Mouse (Mus musculus) hindbrain, embryonic 11.5 days (tissue): ENCODE measurements at regions not wholly inside any gene's neighbourhood (a gene's known extent, or its start where the extent isn't known, plus 50 kb on each side); places are given as distances from the start of the nearest gene placed in this dataset.

Experiments used
- ATAC-seq: fragments of 200-750 bp; cut with Nextera tagmentation; 2 replicates; pipeline ENCODE4 v1.8.0; 2017; ENCODE audit warnings: mild to moderate bottlenecking, moderate TSS enrichment, moderate library complexity; ENCODE audit not compliant: low FRiP score
- DNase-seq: peaks from one replicate; pipeline ENCODE4 v3.0.0-alpha.2; 2015; ENCODE audit warnings: low spot score
- H3K27ac ChIP-seq: fragments of 300-500 bp; sonication (generic); 2 replicates; pipeline ENCODE4 v1.5.1; 2014; ENCODE audit warnings: mild to moderate bottlenecking, low read depth, low read length
- H3K27me3 ChIP-seq: fragments of 300-500 bp; sonication (generic); 2 replicates; pipeline ENCODE4 v1.6.1; 2014; ENCODE audit warnings: mild to moderate bottlenecking, low read length, moderate library complexity, mixed read lengths; ENCODE audit not compliant: control insufficient read depth, insufficient read depth
- H3K36me3 ChIP-seq: fragments of 300-500 bp; sonication (generic); 2 replicates; pipeline ENCODE4 v1.6.1; 2014; ENCODE audit warnings: mild to moderate bottlenecking, low read length, moderate library complexity, mixed read lengths; ENCODE audit not compliant: control insufficient read depth, insufficient read depth
- H3K4me1 ChIP-seq: fragments of 300-500 bp; sonication (generic); replicated peaks from 2 replicates; pipeline ENCODE4 v1.6.1; 2014; ENCODE audit warnings: low read length, mixed read lengths; ENCODE audit not compliant: control insufficient read depth, insufficient read depth
- H3K4me2 ChIP-seq: fragments of 300-500 bp; sonication (generic); replicated peaks from 2 replicates; pipeline ENCODE4 v1.6.1; 2014; ENCODE audit warnings: mild to moderate bottlenecking, low read depth, low read length
- H3K4me3 ChIP-seq: fragments of 300-500 bp; sonication (generic); 2 replicates; pipeline ENCODE4 v1.5.1; 2014; ENCODE audit warnings: low read depth, low read length
- H3K9ac ChIP-seq: fragments of 300-500 bp; sonication (generic); 2 replicates; pipeline ENCODE4 v1.6.1; 2014; ENCODE audit warnings: low read depth, low read length
- H3K9me3 ChIP-seq: fragments of 300-500 bp; sonication (generic); 2 replicates; pipeline ENCODE4 v1.6.1; 2016; ENCODE audit warnings: low read length; ENCODE audit not compliant: control insufficient read depth
- WGBS: fragments of 180-500 bp; shearing (Covaris S2); extraction: QIAGEN DNeasy Blood & Tissue Kit; methylation state at CpG from one replicate; pipeline ENCODE4 v1.1.7; 2014; 5-methylcytosine and 5-hydroxymethylcytosine counted together

DNA sequence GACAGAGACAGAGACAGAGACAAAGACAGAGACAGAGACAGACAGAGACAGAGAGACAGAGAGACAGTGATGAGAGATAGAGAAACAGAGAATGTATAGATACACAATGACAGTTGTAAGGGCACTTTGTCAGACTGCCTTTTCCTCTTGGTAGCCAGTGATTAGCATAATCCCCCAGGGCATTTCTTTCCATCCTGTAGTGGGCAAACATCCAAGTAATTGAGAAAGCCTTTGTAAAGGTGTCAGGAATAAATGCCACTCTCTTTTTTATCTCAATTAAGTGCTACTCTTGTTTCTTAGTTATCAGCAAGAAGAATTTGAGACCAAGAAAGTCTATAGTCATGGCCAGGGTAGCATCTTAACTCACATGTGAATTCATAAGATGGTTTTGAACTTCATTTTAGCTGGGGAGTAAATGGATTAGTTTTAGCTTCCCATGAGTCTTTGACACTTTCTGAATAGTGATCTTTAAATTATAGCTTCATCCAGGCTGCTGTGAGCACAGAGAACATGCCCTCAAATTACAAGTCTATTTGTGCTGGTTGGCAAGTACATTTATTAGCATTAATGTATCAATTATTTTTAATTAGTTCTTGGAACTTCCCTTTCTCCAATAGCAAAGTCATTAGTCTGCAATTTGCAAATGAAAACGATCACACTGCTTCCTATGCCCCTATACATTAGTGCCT lies 1215.9 kb downstream of the Gm9008 start:
- Histone ChIP-seq H3K4me1 (no peaks in the 10 kb centered on the region), H3K9ac (no peak overlapping the region), H3K27me3 (no peaks in the 10 kb centered on the region), H3K9me3 (no peaks in the 10 kb centered on the region), H3K36me3 (no peaks in the 10 kb centered on the region), H3K27ac (no peak overlapping the region), H3K4me3 (no peak overlapping the region), H3K4me2 (no peak overlapping the region)
- DNase-seq (peak; percentile 14), ATAC-seq (no peak)
- 83% methylated on average over 1 of the region's 1 CpGs for WGBS

- WGBS = 80% methylated on average over 3 of the region's 3 CpGs
- ATAC-seq (0 out of 2 replicates have a peak, but pooled peaks have one; percentile 27), DNase-seq (no peak)
- H3K36me3 ChIP-seq = no peaks in the 10 kb centered on the region
- H3K27me3 ChIP-seq = no peaks in the 10 kb centered on the region
- no peak overlapping the region for H3K4me3 ChIP-seq
- no peak overlapping the region for H3K9ac ChIP-seq
- H3K4me1 ChIP-seq = no peaks in the 10 kb centered on the region
- no peak overlapping the region for H3K27ac ChIP-seq
- H3K9me3 ChIP-seq = no peaks in the 10 kb centered on the region
- no peak overlapping the region for H3K4me2 ChIP-seq
These were observed 1243.5 kb downstream of the Gm9008 start for GRCm38 (mm10) chr6:75254076-75254414.

GRCm38 (mm10) chr6:75253357-75254075 lies 1244.1 kb downstream of the Gm9008 start:
- 74% methylated on average over 4 of the region's 4 CpGs for WGBS
- peak; percentile 75 for ATAC-seq

GRCm38 (mm10) chr6:75215515-75215914 lies 1282.1 kb downstream of the Gm9008 start:
- Histone ChIP-seq H3K4me1 (no peaks in the 10 kb centered on the region), H3K4me2 (no peak overlapping the region), H3K4me3 (no peak overlapping the region), H3K27ac (no peak overlapping the region), H3K9me3 (no peaks in the 10 kb centered on the region), H3K36me3 (no peaks in the 10 kb centered on the region), H3K9ac (no peak overlapping the region), H3K27me3 (no peaks in the 10 kb centered on the region)
- no peak for ATAC-seq
- WGBS = 85% methylated on average over 2 of the region's 2 CpGs
- no peak for DNase-seq

More at GRCm38 (mm10) chr6:75253357-75254075, 1244.1 kb downstream of the Gm9008 start:
- H3K4me1 ChIP-seq = no peaks in the 10 kb centered on the region
- H3K27ac ChIP-seq = no peak overlapping the region
- no peaks in the 10 kb centered on the region for H3K9me3 ChIP-seq
- H3K4me3 ChIP-seq = no peak overlapping the region
- peak; percentile 15 for DNase-seq
- no peaks in the 10 kb centered on the region for H3K36me3 ChIP-seq
- H3K4me2 ChIP-seq = no peak overlapping the region
- no peaks in the 10 kb centered on the region for H3K27me3 ChIP-seq
- no peak overlapping the region for H3K9ac ChIP-seq

GRCm38 (mm10) chr6:75212721-75213475 lies 1284.7 kb downstream of the Gm9008 start:
- H3K4me3 ChIP-seq = no peak overlapping the region
- no peaks in the 10 kb centered on the region for H3K27me3 ChIP-seq
- H3K9ac ChIP-seq = no peak overlapping the region
- no peak for ATAC-seq
- DNase-seq = no peak
- H3K4me2 ChIP-seq = no peak overlapping the region
- 73% methylated on average over 3 of the region's 3 CpGs for WGBS
- no peak overlapping the region for H3K27ac ChIP-seq
- H3K36me3 ChIP-seq = no peaks in the 10 kb centered on the region
- no peaks in the 10 kb centered on the region for H3K4me1 ChIP-seq
- no peaks in the 10 kb centered on the region for H3K9me3 ChIP-seq
